Mouse (Mus musculus) megakaryocyte, adult 5-6 weeks (primary cell): Measurements from ENCODE around the gene 1810024B03Rik. TPM values are rescaled to one million over a fixed set of nuclear protein-coding genes. Genes with fewer than 3 reads are reported as not detected.
A peak's percentile ranks its signal among the peaks of the same experiment; 100 is the strongest.
"Not testable (repeated sequence)": the region's sequence is repeated elsewhere in the genome, so short reads cannot be mapped to it uniquely, and the experiment has no call there.

Experiments
- ATAC-seq: 2 replicates; pipeline ENCODE4 v1.8.0; 2016; ENCODE audit warnings: mild to moderate bottlenecking, inconsistent platforms; ENCODE audit not compliant: poor library complexity, severe bottlenecking
- total RNA-seq, 2 experiments: library from RNA; stranded (forward) in 1 of 2; stranded (reverse) in 1 of 2; fragments of 153-499, 151-499 nt in 1 of 2; fragments of 221-1000, 200-1000 nt in 1 of 2; gene quantifications; 2 replicates each; pipeline versions ENCODE4 v1.2.3 to v1.2.4; 2015 to 2017

Gene 1810024B03Rik
- 0.83 and 1.0 TPM in 2 replicates for total RNA-seq (2015)
- 0.81 and 1.2 TPM in 2 replicates for total RNA-seq (2017)

DNA sequence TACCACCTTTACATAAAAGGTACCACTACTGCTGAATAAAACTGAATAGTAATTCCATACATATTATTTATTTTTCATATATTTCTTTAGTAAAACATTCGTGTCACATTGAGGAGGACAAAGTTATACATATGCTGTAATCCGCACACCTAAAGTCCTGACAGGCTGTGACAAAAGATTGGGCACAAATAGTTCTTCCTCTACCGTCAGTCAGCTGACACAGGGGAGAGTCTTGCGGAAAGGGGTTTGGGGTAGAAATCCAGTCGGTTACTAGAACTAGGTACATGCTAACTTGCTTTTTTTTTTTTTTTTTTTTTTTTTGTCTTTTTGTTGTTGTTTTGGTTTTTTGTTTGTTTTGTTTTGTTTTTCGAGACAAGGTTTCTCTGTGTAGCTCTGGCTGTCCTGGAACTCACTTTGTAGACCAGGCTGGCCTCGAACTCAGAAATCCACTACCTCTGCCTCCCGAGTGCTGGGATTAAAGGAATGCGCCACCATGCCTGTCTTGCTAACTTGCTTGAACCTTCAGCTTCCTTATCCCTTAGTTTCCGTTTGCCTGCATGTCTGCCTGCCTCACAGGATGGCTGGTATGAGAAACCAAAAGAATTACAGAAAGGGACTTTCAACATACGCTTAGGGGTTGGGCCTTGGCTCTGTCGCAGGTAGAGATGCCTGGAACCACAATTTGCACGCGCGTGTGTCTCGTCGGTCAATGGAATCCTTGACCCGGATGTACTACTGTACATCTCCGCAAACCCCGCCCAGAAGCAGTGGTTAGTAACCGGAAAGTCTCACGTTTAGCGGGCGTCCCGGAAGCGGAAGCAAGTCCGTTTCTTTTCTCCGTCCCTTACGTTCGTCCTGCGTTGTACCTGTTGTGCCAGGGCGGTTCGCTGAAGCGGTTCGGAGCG lies at the start of gene 1810024B03Rik, which contains the start of gene Snrnp200:
Gene 1810024B03Rik (minus strand): TSS at position 734 of the 905 bp plus-strand sequence.
Gene Snrnp200 (plus strand): TSS at position 840 of the 905 bp plus-strand sequence.
- ATAC-seq: peak; percentile 96

DNA sequence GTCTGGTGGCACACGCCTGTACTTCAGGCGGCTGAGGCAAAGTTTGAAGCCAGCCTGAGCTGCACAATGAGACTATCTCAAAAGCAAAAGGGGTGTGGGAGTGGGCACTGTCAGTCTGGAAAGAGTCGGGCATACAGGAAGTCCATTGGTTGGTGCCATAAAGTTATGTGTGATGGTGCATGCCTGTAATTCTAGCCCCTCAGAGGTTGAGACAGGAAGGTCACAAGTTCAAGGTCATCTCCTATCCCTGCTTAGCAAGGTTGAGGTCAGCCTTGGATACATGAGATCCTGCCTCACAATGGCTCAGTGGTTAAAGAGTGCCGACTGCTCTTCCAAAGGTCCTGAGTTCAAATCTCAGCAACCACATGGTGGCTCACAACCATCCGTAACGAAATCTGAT lies 47.2 kb upstream of the 1810024B03Rik start:
- ATAC-seq: no peak

GRCm38 (mm10) chr2:127254604-127255134 lies 46.6 kb upstream of the 1810024B03Rik start:
- no peak for ATAC-seq

DNA sequence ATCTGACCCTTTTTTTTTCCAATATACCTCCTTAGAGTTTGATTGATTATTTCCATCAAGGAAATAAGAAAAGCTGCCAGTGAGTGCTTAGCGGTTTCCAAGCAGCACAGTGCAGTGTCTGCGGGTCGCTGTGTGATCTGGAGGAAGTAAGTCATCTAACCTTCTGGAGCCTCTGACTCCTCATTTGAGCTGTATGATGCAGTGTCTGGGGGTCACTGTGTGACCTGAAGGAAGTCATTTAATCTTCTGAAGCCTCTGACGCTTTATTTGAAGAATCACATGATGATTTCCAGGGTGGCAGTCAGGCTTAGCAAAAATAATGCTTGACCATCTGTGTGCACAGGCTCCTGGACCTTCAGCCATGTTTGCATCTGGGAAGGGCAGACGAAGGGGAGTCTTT lies 44.7 kb upstream of the 1810024B03Rik start:
- ATAC-seq: no peak

DNA sequence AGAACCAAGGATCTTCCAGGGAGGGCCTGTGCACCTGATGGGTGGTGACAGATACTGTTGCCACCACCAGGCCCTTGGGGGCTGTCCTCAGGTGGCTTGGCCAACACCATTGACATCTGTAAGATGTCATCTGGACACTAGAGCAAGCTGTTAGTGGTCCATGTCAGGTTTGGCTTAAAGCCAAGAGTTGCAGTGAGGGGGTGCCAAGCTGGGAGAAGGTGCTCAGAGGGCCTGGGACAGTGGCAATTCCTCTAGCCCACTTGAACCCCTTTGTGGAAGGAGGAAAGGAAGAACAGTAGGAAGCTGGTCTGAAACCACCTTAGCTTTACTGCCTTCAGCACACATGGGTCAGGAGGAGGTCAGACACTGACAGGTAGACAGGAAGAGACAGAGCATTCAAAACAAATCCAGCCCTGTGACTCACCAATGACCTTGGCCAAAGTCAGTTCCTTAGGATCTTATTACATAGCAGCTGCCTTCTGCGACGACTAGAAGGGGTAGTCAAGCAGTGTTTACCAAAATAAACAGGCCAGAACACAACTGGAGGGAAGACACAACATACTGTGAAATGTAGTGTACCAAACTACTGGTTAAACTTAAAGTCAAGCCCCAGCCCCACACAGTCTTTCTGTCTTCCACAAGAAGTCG lies 43.9 kb upstream of the 1810024B03Rik start:
- ATAC-seq: no peak

GRCm38 (mm10) chr2:127251457-127251856 lies 43.4 kb upstream of the 1810024B03Rik start:
- ATAC-seq: no peak

GRCm38 (mm10) chr2:127250291-127251008 lies 42.4 kb upstream of the 1810024B03Rik start:
- no peak for ATAC-seq

- ATAC-seq: peak; percentile 8
Measured at GRCm38 (mm10) chr2:127248334-127249004, 40.4 kb upstream of the 1810024B03Rik start.

- ATAC-seq: peak; percentile 95
Measured at GRCm38 (mm10) chr2:127247592-127248333, 39.7 kb upstream of the 1810024B03Rik start, which contains the start of the genes Ciao1 and Tmem127. TSS of gene Ciao1 (minus strand) at chr2:127247816. TSS of gene Tmem127 (plus strand) at chr2:127247908.

GRCm38 (mm10) chr2:127240065-127240464 lies 32.0 kb upstream of the 1810024B03Rik start:
- no peak for ATAC-seq

GRCm38 (mm10) chr2:127237897-127238610 lies 30.0 kb upstream of the 1810024B03Rik start:
- no peak for ATAC-seq

DNA sequence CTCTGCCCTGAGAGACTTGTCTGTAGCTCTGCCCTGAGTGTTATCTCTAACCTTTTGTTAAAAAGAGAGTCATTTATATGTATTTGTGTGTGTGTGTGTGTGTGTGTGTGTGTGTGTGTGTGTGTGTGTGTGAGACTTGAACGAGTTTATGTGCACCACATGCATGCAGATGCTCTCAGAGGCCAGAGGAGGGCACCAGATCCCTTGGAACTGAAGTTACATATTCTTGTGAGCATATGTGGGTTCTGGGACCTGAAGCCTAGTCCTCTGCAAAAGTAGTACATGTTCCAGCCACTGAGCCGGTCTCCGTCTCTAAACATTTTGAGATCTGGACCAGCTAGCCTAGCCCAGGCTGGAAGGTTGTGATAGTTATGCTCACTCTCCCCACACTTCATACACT lies 17.2 kb upstream of the 1810024B03Rik start:
- no peak for ATAC-seq

GRCm38 (mm10) chr2:127217746-127218145 lies 9.7 kb upstream of the 1810024B03Rik start:
- no peak for ATAC-seq

DNA sequence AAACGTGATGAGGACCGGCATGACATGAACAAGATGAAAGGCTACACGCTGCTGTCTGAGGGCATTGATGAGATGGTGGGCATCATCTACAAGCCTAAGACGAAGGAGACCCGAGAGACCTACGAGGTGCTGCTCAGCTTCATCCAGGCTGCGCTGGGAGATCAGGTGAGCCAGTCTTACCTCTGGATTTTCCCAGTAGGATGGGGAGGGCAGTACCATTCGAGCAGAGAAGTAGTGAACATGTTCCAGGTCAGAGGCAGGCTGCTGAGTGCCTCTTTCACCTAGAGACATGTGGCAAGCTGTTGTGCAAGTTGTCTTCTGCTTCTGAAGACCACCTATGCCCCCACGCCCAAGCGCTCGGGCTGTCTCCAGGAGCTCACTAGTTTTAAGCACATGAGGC lies 2.6 kb upstream of the 1810024B03Rik start:
- no peak for ATAC-seq

DNA sequence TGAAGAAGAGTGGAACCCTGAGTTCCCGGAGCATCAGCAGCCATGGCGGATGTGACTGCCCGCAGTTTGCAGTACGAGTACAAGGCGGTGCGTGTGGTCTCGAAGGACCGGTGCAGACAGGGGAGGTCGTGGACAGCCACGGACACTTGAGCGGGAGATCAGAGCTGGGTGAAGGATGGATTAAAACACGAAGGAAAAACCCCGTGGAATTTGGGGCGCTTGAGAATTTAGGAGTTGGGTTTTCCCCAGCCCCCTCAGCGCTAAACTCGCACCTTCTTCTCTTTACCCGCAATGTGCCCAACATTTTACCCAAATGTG lies 331 bp upstream of the 1810024B03Rik start:
- ATAC-seq: no peak

DNA sequence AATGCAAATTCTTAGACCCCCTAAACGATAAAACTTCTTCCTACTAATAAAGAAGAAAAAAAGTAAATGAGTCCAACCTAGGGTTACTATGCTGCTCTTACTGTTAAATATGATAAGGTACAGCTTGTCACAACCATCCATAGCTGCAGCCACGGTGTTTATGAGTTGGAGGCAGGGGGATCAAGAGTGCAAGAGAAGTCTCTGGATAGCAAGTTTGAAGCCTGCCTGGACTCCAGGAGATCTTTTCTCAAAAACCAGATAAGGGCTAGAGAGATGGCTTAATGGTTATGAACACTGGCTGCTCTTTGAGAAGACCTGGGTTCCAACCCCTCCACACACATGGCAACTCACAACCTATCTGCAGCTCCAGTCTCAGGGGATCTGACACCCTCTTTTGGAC lies 1.2 kb downstream of the 1810024B03Rik start:
- no peak for ATAC-seq

DNA sequence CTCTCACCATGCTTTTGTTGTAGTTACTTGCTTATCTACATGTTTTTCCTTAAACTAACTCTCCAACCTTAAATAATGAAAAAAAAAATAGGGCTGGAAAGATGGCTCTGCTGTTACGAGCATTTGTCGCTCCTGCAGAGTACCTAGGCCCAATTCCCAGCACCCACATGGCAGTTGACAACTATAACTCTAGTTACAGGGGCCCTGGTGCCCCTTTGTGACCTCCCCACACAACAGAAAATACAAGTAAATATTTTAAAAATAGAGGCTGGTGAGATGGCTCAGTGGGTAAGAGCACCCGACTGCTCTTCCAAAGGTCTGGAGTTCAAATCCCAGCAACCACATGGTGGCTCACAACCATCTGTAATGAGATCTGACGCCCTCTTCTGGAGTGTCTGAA lies 2.1 kb downstream of the 1810024B03Rik start:
- ATAC-seq: not testable (repeated sequence)

GRCm38 (mm10) chr2:127204932-127205331 lies 3.1 kb downstream of the 1810024B03Rik start:
- ATAC-seq: peak; percentile 34; the same call in 1 of the 2 replicates

GRCm38 (mm10) chr2:127189574-127189973 lies 18.5 kb downstream of the 1810024B03Rik start:
- no peak for ATAC-seq
